Mouse (Mus musculus) liver, embryonic 18 days (tissue): Measurements from ENCODE around the gene Fam76b. TPM values are rescaled to one million over a fixed set of nuclear protein-coding genes. Genes with fewer than 3 reads are reported as not detected.

Source experiments
- polyA plus RNA-seq: library from polyadenylated mRNA; depleted of rRNA; stranded (reverse); fragments of >200 nt; gene quantifications from 2 replicates; pipeline ENCODE4 v1.2.3, GENCODE M21; 2012; rRNA removed

Fam76b gene
- 10.0 and 11.7 TPM in 2 replicates for polyA plus RNA-seq

GRCm38 (mm10) chr9:13827406-13828086 lies at the start of gene Fam76b:
Gene Fam76b, plus strand, starts transcription at chr9:13827716.

GRCm38 (mm10) chr9:13826832-13827405 lies 597 bp upstream of the Fam76b start, which contains the start of gene Cep57:
Gene Cep57, minus strand, starts transcription at chr9:13827107.

Other genes with a start within 250 kb of the Fam76b start
- 7.0 and 7.2 TPM in 2 replicates for gene Mtmr2, start 79.3 kb upstream of the Fam76b start, polyA plus RNA-seq
- 15.4 and 16.4 TPM in 2 replicates for gene Cep57, start 609 bp upstream of the Fam76b start, polyA plus RNA-seq